Mouse (Mus musculus) midbrain, embryonic 15.5 days (tissue): ENCODE measurements around the gene Synpr. TPM values are rescaled to one million over a fixed set of nuclear protein-coding genes. Genes with fewer than 3 reads are reported as not detected.
A peak's percentile ranks its signal among the peaks of the same experiment; 100 is the strongest.

Experiments
- ATAC-seq: fragments of 200-750 bp; cut with Nextera tagmentation; replicated peaks from 2 replicates; pipeline ENCODE4 v1.8.0; 2017; ENCODE audit warnings: moderate TSS enrichment
- H3K27ac ChIP-seq: fragments of 300-500 bp; sonication (generic); 2 replicates; pipeline ENCODE4 v1.5.1; 2015; ENCODE audit warnings: mild to moderate bottlenecking, inconsistent platforms
- H3K27me3 ChIP-seq: fragments of 300-500 bp; sonication (generic); replicated peaks from 2 replicates; pipeline ENCODE4 v1.6.1; 2015; ENCODE audit warnings: inconsistent platforms
- H3K36me3 ChIP-seq: fragments of 300-500 bp; sonication (generic); replicated peaks from 2 replicates; pipeline ENCODE4 v1.6.1; 2015; ENCODE audit warnings: inconsistent platforms
- H3K4me1 ChIP-seq: fragments of 300-500 bp; sonication (generic); 2 replicates; pipeline ENCODE4 v1.6.1; 2015; ENCODE audit warnings: inconsistent platforms
- H3K4me2 ChIP-seq: fragments of 300-500 bp; sonication (generic); 2 replicates; pipeline ENCODE4 v1.6.1; 2015; ENCODE audit warnings: inconsistent platforms, mild to moderate bottlenecking, moderate library complexity
- H3K4me3 ChIP-seq: fragments of 300-500 bp; sonication (generic); 2 replicates; pipeline ENCODE4 v1.5.1; 2015; ENCODE audit warnings: mild to moderate bottlenecking, inconsistent platforms
- H3K9ac ChIP-seq: fragments of 300-500 bp; sonication (generic); 2 replicates; pipeline ENCODE4 v1.6.1; 2015; ENCODE audit warnings: mild to moderate bottlenecking, inconsistent platforms
- H3K9me3 ChIP-seq: fragments of 300-500 bp; sonication (generic); 2 replicates; pipeline ENCODE4 v1.6.1; 2016; ENCODE audit warnings: inconsistent platforms
- WGBS: fragments of 180-500 bp; shearing (Covaris S2); methylation state at CpG from one replicate; pipeline ENCODE4 v1.1.7; 2015; ENCODE audit warnings: mixed read lengths; 5-methylcytosine and 5-hydroxymethylcytosine counted together
- polyA plus RNA-seq: library from polyadenylated mRNA; unstranded; fragments of >200 nt; fragmentation: Nextera tagmentation; extraction: Ambion mirVana; gene quantifications from 2 replicates; pipeline ENCODE4 v1.2.1, GENCODE M21; 2015

The Synpr gene
- polyA plus RNA-seq, 1 experiment from 2014 or later, result 30.6 TPM

DNA sequence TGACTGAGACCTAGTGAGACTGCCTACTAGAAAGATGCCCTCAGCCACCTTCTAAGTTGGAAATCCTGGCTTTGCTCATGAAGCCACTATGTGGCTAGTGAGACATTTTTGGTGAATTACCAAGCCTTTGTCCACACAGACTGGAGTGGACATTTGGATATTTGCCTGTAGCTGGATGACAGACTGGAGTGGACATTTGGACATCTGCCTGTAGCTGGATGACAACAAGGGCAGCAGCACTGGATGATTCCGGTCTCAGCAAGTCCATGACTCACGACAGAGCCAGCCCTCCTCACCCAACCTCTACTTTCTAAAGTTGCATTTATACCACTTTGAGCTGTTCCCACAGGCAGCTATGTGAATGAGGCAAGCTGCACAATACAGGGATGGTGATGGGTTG lies 73.5 kb downstream of the Synpr start:
- Histone ChIP-seq H3K9ac (no peak overlapping the region), H3K27ac (no peak overlapping the region), H3K9me3 (no peaks in the 10 kb centered on the region), H3K36me3 (no peaks in the 10 kb centered on the region), H3K4me2 (no peak overlapping the region), H3K27me3 (no peaks in the 10 kb centered on the region), H3K4me1 (peaks cover 4% of the 10 kb centered on the region; the same call in 1 of the 2 replicates), H3K4me3 (no peak overlapping the region)
- 74% methylated on average over 2 of the region's 2 CpGs for WGBS
- no peak for ATAC-seq

- no peak for ATAC-seq
- Histone ChIP-seq H3K4me2 (no peak overlapping the region), H3K9ac (no peak overlapping the region), H3K4me1 (no peaks in the 10 kb centered on the region), H3K27ac (no peak overlapping the region), H3K9me3 (no peaks in the 10 kb centered on the region), H3K4me3 (no peak overlapping the region), H3K36me3 (no peaks in the 10 kb centered on the region), H3K27me3 (no peaks in the 10 kb centered on the region)
Measured at GRCm38 (mm10) chr14:13361184-13361583, 76.6 kb downstream of the Synpr start.

GRCm38 (mm10) chr14:13361642-13362041 lies 77.1 kb downstream of the Synpr start:
- no peaks in the 10 kb centered on the region for H3K27me3 ChIP-seq
- H3K36me3 ChIP-seq, result no peaks in the 10 kb centered on the region
- 92% methylated on average over 3 of the region's 3 CpGs for WGBS
- H3K4me3 ChIP-seq, result no peak overlapping the region
- no peak overlapping the region for H3K4me2 ChIP-seq
- H3K4me1 ChIP-seq, result no peaks in the 10 kb centered on the region
- H3K27ac ChIP-seq, result no peak overlapping the region
- no peak for ATAC-seq
- H3K9me3 ChIP-seq, result no peaks in the 10 kb centered on the region
- H3K9ac ChIP-seq, result no peak overlapping the region

- H3K27me3 ChIP-seq, result no peaks in the 10 kb centered on the region
- no peaks in the 10 kb centered on the region for H3K36me3 ChIP-seq
- ATAC-seq, result no peak
- no peaks in the 10 kb centered on the region for H3K4me1 ChIP-seq
- H3K27ac ChIP-seq, result no peak overlapping the region
- H3K4me3 ChIP-seq, result no peak overlapping the region
- WGBS, result 76% methylated on average over 3 of the region's 3 CpGs
- no peak overlapping the region for H3K9ac ChIP-seq
- no peaks in the 10 kb centered on the region for H3K9me3 ChIP-seq
- H3K4me2 ChIP-seq, result no peak overlapping the region
Measured at GRCm38 (mm10) chr14:13368309-13368708, 83.7 kb downstream of the Synpr start.

DNA sequence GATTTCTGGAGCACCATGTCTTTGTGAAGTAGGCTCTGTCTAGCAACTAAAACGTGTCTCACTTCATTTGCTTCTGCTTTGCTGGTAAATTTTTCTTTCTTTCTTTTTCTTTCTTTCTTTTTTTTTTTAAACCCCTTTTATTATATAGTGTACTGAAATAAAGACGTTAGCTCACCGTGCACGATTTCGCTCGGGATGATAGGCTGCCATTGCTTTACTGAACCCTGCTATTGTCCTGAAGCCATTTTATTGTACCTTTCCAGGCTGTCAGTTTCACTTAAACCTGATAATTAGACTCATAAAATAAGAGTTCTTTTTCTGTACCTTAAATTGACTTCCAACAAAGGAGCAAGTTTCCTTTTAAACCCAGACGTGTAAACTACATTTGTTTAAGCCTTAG lies 104.5 kb downstream of the Synpr start:
- Histone ChIP-seq H3K27me3 (no peaks in the 10 kb centered on the region), H3K27ac (no peak overlapping the region), H3K9ac (no peak overlapping the region), H3K4me2 (no peak overlapping the region), H3K9me3 (no peaks in the 10 kb centered on the region), H3K4me1 (no peaks in the 10 kb centered on the region), H3K36me3 (no peaks in the 10 kb centered on the region), H3K4me3 (no peak overlapping the region)
- 40% methylated on average over 7 of the region's 7 CpGs for WGBS
- ATAC-seq, result no peak

- Histone ChIP-seq H3K4me1 (no peaks in the 10 kb centered on the region), H3K4me2 (no peak overlapping the region), H3K36me3 (no peaks in the 10 kb centered on the region), H3K4me3 (no peak overlapping the region), H3K27me3 (no peaks in the 10 kb centered on the region), H3K9ac (no peak overlapping the region), H3K27ac (no peak overlapping the region), H3K9me3 (no peaks in the 10 kb centered on the region)
- peak; percentile 82 for ATAC-seq
- WGBS, result 82% methylated on average over 5 of the region's 5 CpGs
Measured at GRCm38 (mm10) chr14:13389954-13390353, 105.4 kb downstream of the Synpr start.

DNA sequence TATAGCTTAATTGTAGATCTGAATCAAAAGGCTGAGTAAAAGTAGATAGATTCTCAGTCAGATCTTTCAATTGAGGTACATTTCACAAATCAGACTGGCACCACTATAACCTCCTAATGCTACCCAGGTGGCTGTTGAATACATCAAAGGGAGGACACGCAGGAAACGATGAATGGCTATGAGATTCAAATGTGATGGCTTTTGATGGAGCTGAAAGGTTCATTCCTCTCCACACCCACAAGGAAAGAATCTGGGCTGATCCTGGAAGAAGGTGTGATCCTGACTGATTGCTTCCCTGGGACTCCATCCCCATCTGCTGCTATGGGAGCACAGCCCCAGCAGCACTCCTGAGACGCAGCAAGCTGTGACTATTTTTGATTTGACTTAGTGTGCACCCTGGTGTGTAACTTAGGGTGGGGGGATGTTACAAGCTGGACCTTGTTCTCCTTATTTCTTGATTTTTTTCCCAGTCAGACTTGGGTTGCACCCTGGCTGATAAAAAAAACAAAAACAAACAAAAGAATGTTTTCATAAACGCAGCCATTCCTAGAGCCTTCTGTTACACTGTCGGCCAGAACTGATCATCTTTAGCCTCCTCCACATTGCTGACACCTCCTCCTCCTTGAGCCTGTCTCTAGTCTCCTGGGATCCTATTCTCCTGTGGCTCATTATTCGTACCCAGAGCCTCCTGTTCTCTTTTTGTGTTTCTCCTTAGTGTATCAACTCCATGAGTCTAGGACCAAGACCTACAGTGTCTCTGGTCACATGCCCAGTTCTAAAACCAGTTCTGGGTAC lies 114.8 kb downstream of the Synpr start:
- WGBS, result 51% methylated on average over 6 of the region's 6 CpGs
- Histone ChIP-seq H3K4me1 (no peaks in the 10 kb centered on the region), H3K27me3 (no peaks in the 10 kb centered on the region), H3K9me3 (no peaks in the 10 kb centered on the region), H3K36me3 (no peaks in the 10 kb centered on the region), H3K4me3 (no peak overlapping the region), H3K9ac (no peak overlapping the region), H3K27ac (no peak overlapping the region), H3K4me2 (no peak overlapping the region)
- ATAC-seq, result no peak

DNA sequence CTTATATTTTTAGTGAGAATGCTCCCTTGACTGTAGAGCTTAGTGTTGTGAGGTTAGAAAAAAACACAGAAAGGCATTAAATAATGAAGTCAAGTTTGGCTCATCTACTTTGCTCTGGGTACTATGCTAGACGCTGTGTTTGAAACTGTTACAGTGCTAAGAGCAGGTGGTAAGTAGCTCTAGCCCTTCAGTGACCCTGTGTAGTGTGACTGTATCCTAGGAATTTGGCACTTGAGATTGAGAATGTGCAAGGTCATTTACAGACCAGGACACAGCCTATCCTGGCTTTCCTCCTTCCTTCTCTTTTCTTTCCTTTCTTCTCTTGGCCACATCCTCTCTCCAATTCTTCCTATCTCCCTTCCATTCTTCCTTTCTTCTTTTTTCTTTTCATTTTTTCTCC lies 127.1 kb downstream of the Synpr start:
- no peaks in the 10 kb centered on the region for H3K36me3 ChIP-seq
- ATAC-seq, result no peak
- no peak overlapping the region for H3K4me2 ChIP-seq
- 84% methylated on average over 1 of the region's 1 CpGs for WGBS
- no peak overlapping the region for H3K9ac ChIP-seq
- no peaks in the 10 kb centered on the region for H3K27me3 ChIP-seq
- no peak overlapping the region for H3K27ac ChIP-seq
- no peaks in the 10 kb centered on the region for H3K4me1 ChIP-seq
- H3K9me3 ChIP-seq, result no peaks in the 10 kb centered on the region
- no peak overlapping the region for H3K4me3 ChIP-seq

GRCm38 (mm10) chr14:13440723-13441122 lies 156.1 kb downstream of the Synpr start:
- H3K9me3 ChIP-seq, result no peaks in the 10 kb centered on the region
- no peak overlapping the region for H3K9ac ChIP-seq
- H3K4me2 ChIP-seq, result no peak overlapping the region
- no peak for ATAC-seq
- H3K4me1 ChIP-seq, result no peaks in the 10 kb centered on the region
- no peaks in the 10 kb centered on the region for H3K36me3 ChIP-seq
- H3K27ac ChIP-seq, result no peak overlapping the region
- 84% methylated on average over 6 of the region's 6 CpGs for WGBS
- H3K4me3 ChIP-seq, result no peak overlapping the region
- no peaks in the 10 kb centered on the region for H3K27me3 ChIP-seq

DNA sequence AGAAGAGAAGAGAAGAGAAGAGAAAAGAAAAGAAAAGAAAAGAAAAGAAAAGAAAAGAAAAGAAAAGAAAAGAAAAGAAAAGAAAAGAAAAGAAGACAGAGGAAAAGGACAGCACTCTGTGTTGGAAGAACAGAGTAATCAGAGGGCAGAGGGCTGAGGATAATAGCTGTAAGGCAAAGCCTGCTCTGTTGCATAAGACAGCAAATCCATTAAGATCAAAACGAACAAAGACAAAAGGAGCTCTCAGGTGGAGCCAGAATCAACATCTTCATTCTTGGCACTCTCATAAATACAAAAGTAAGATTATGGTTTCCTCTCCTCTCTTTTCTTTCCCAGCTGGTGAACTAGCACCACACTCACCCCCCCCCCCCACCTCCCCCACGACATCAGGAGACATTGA lies 160.3 kb downstream of the Synpr start:
- Histone ChIP-seq H3K4me1 (no peaks in the 10 kb centered on the region), H3K9me3 (no peaks in the 10 kb centered on the region), H3K4me3 (no peak overlapping the region), H3K27ac (no peak overlapping the region), H3K4me2 (no peak overlapping the region), H3K36me3 (no peaks in the 10 kb centered on the region), H3K27me3 (no peaks in the 10 kb centered on the region), H3K9ac (no peak overlapping the region)
- 10% methylated on average over 2 of the region's 2 CpGs for WGBS
- no peak for ATAC-seq

- peaks cover 15% of the 10 kb centered on the region for H3K4me1 ChIP-seq
- no peaks in the 10 kb centered on the region for H3K27me3 ChIP-seq
- peak; percentile 76 for ATAC-seq
- H3K4me2 ChIP-seq, result peak overlapping the region; percentile 16; the same call in 1 of the 2 replicates
- H3K9ac ChIP-seq, result no peak overlapping the region
- no peak overlapping the region for H3K4me3 ChIP-seq
- H3K36me3 ChIP-seq, result no peaks in the 10 kb centered on the region
- no peaks in the 10 kb centered on the region for H3K9me3 ChIP-seq
- WGBS, result 32% methylated on average over 3 of the region's 3 CpGs
- no peak overlapping the region; the same call in 1 of the 2 replicates for H3K27ac ChIP-seq
Measured at GRCm38 (mm10) chr14:13453461-13454204, 169.1 kb downstream of the Synpr start.

DNA sequence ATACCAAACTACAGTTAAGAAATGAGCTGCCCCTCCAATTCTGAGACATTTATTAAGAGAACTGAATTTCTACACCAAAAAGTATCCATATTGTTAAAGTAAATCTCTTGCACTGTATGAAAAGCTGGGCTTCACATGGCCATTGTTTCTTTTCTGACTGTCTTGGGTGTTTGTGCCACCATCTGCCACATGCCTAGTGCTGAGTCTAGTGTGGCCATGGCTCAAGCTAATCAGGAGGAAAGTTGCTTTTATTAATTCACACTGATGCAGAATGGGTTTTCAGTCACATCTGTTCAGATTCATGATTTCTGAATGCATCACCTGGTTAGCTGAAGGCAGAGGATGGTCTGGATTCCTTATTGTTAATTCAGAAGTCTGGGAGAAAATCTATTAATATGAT lies 170.4 kb downstream of the Synpr start:
- Histone ChIP-seq H3K4me2 (no peak overlapping the region), H3K36me3 (no peaks in the 10 kb centered on the region), H3K9ac (no peak overlapping the region), H3K4me1 (peaks cover 15% of the 10 kb centered on the region), H3K4me3 (no peak overlapping the region), H3K9me3 (no peaks in the 10 kb centered on the region), H3K27me3 (no peaks in the 10 kb centered on the region), H3K27ac (no peak overlapping the region)
- ATAC-seq, result no peak

DNA sequence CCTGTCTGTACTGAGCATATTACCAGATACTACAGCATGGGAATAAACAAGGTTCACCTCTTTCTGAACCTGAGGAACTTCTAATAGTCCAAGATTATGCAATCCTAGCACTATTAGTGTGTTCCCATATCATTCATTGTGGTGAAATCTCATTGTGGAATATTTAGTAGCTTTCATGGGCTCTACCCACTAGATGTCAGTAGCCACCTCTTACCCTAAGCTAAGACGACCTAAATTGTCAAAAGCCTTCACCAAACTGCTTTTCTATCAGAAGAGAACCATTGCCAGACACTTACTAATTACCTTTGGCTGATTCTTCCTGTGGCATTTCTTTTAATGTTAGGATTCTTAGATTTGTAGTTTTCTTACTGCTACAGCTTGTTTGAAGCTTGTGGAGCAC lies 174.8 kb downstream of the Synpr start:
- WGBS, result 14% methylated on average over 1 of the region's 1 CpGs
- no peaks in the 10 kb centered on the region for H3K9me3 ChIP-seq
- no peaks in the 10 kb centered on the region for H3K36me3 ChIP-seq
- H3K9ac ChIP-seq, result no peak overlapping the region
- peaks cover 9% of the 10 kb centered on the region for H3K4me1 ChIP-seq
- H3K4me2 ChIP-seq, result no peak overlapping the region
- H3K27ac ChIP-seq, result no peak overlapping the region
- ATAC-seq, result no peak
- H3K27me3 ChIP-seq, result no peaks in the 10 kb centered on the region
- no peak overlapping the region for H3K4me3 ChIP-seq
